Mouse (Mus musculus): ENCODE data around the gene Csmd2.
A peak's percentile ranks its signal among the peaks of the same experiment; 100 is the strongest.

The Csmd2 gene

DNA sequence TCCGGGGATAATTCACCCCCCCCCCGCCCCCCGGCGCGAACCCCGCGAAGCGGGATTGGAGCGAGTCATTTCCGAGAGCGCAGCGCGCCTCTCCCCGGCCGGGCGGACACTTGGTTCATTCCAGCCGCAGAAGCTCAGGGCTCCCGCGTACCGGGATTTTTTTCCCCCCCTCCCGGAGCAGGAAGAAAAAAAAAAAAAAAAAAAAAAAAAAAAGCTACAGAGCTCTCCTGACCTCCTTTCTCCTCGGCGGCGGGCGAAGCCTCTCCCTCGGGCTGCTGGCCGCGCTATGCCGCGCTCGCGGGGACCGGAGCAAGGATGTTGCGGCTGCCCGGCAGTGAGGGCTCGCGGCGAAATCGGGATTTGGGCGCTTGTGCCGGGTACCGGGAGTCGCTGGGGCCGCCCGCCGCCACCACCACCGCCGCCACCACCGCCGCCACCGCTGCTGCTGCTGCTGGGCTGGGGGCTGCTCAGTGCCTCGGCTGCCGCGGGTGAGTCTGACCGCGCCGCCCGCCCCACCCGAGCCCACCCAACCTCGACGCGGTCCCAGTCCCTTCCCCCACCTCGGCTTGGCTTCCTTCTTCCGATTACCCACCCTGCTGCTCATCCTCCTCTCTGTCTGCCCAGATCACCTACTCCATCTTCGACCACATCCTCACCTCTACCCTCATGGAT, at the start of gene Csmd2:
Gene Csmd2, plus strand, starts transcription at position 74 of the 672 bp plus-strand sequence.
- DNase-seq, result peak; percentile 80

DNA sequence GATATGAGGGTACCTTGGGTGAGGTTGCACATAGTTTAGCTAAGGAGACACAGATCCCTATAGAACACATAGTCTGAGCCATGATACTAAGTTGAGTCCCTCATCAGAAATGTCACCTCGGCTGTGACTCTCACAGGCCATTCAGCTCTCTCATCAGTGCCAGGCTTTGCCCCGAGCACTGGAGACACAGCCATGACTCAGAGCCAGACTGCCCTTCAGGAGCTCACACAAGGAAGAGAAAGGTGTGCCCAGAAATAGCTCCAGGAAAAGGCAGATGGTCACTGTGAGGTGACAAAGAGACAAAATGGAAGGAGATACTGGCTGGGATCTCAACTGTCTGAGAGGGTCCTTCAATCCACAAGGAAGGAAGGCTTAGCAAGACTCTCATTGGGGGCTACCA, 40.0 kb upstream of the Csmd2 start:
- peak; percentile 80 for DNase-seq

DNA sequence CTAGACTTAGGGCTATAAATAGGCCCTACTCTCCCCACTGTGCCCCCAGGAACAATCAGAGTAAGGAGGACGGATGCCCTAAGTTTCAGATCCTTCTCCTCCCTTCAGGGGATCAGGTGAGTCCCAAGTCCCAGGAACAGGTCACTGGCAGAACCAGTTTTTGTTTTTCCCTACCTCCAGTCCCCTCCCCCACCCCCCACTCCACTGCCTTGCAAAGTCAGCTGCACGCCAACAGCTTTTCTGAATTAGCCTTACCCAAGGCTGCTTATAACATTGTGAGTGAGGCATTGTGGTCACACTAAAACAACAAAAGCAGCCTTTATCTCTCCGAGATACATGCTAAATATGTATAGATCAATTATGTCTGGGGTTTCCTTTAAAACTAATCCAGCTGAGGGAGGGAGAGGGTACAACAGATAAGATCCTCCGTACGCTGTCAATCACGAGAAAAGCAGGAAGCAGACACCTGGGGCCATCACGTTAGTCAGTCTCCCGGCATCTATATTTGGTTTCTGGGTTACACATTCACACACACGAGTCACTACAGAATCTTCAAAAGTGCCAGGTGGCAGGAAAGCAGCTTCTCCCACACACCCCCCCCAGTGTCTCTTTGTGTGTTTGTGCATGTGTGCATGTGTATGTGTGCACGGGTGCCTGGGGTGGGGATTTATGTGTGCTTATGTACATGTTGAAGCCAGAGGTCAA, 34.5 kb upstream of the Csmd2 start:
- DNase-seq, result no peak

DNA sequence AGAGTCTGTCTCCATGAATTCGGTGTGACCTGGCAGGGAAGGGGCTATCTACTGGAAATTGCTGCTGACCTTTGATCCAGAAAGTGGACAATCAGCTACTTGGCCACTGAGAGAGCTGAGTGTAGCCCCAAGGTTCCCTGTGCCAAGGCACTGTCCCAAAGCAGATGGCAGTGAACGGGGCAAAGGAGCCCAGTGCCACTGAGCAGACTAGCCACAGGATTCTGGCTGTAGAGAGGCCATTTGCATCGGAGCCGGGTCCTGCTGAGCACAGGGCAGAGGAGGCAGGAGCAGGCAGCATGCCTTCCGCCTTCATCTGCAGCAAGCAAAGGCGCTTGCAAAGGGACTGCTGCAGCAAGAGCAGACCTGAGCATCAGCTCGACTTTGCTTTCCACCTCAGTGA, 18.6 kb upstream of the Csmd2 start:
- peak; percentile 90 for DNase-seq

DNA sequence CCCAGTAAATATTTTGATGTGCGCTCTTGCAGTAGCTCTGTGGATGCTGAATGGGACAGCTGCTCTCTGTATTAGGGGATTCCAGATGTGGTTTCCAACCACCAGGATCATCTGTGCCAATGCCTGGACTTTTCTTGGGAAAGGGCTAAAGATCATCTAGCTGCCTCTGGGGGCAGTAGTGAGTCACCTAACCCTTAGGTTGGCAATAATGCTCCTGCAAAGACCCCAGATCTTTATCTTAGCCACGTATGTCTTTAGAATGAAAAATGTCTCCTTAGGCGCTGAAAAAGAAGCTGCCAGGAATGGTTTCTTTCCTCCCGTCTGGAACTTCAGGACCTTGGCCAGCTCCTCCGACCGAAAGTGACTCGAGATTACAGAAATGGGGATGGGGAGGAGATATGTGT, 17.6 kb upstream of the Csmd2 start:
- peak; percentile 31 for DNase-seq

DNA sequence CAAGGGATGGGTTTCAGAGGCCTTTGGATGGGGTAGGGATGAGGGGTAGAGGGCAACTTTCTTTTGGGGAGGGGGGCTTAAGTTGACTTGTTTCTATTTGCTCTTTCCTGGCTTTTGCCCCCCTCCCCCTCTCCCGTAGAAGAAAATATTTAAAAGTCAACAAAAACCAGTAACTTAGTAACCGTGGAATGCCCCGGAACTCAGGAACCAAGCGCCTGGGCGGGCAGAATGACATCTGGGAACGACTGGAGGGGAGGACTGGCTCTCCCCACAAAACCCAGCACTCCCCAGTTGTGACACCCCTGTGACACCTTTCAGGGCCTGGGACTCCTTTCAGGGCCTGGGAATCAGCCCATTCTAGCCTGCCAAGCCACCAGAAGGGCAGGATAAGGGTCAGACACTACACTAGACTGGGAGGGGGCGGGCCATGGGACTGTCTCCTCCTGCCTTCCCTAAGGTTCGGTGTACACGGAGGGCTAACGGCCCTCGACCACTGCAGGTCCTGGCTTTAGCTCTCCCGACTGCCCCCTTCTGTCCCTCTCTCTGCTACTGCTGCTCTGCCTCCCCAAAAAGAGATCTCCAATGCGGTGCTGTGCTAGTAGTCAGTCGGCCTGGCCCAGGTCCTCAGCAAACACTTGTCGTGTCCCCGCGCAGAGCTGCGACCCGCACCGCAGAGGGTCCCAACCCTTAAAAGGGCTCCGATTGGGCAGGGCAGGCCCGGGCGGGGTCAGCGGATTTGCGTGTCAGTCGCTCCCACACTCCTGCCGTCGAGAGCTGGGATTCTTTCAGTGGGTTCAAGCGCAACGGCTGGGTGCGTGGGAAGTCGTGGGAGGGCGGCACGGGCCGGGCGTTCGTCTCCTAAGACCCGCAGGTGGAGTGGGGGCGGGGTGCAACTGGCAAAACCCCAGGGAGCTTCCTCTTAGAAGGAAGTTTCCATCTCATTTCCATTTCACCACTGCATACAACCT, 16.5 kb upstream of the Csmd2 start, which contains the start of gene CK137956:
Gene CK137956, minus strand, starts transcription at position 51 of the 968 bp plus-strand sequence.
- DNase-seq, result no peak

DNA sequence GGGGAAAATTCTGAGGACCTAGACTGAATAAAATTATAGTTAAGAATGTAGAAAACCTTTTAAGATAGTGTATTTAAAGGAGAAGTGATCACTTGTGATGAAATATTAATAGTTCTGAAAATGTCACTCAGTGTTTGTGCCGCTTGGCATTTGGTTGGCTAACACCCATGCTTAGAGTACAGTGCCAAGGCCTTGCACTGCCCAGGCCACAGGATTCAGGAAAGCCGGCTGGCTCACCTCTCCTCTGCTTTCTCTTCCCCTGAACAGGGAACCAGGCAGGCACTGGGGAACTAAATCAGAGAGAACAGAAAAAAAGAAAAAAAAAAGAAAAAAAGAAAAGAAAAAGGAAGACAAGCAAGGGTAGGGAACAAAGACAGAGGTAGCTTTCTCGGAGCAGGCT, 14.7 kb upstream of the Csmd2 start:
- DNase-seq, result no peak

DNA sequence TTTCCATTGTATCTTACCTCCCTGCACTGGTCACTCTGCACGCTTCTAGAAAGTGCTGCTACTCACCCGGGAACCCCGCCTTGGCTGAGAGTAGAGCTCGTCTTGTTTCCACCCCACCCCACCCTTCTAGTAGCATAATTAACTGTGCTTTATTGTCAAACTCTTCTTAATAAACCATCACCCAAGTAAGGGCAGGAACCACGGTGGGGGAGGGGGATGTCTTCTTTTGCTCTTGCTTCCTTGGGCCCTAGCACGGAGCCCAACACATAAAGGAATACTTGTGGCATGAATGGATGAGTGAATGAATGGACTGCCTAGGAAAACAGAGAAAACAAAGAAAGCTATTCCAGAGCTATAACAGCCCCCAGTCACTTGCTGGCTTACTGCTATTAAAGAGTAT, 6.5 kb upstream of the Csmd2 start:
- no peak for DNase-seq

DNA sequence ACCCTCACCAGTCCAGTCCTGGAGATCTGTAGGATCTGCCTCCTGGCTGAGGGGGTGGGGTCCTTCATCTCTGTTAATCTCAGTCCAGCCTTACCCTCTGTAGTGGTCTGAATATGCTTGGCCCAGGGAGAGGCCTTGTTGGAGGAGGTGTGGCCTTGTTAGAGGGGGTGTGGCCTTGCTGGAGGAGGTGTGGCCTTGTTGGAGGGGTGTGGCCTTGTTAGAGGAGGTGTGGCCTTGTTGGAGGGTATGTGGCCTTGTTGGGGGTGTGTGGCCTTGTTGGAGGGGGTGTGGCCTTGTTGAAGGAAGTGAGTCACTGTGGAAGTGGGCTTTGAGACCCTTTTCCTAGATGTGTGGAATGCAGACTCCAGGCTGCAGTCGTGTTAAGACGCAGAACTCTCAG, 3.2 kb upstream of the Csmd2 start:
- DNase-seq, result peak; percentile 28

DNA sequence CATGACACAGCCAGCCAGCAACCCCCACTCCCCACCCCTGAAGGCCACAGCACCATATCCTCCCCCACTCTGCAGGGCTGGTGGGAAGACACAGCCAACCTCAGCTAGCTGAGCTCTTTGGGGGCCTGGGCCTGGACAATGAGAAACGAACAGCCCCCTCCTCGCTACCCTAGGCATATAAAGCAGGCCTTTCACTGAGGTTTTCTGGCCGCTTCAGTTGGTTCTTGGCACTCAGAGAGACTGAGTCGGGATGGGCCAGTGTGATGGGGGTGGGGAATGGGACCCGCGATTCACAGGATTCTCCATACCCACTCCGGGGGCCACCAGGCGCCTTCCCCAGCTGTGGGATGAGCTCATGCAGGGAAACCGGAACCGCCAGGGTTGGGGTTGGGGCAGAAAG, 1.8 kb upstream of the Csmd2 start:
- peak; percentile 56 for DNase-seq

DNA sequence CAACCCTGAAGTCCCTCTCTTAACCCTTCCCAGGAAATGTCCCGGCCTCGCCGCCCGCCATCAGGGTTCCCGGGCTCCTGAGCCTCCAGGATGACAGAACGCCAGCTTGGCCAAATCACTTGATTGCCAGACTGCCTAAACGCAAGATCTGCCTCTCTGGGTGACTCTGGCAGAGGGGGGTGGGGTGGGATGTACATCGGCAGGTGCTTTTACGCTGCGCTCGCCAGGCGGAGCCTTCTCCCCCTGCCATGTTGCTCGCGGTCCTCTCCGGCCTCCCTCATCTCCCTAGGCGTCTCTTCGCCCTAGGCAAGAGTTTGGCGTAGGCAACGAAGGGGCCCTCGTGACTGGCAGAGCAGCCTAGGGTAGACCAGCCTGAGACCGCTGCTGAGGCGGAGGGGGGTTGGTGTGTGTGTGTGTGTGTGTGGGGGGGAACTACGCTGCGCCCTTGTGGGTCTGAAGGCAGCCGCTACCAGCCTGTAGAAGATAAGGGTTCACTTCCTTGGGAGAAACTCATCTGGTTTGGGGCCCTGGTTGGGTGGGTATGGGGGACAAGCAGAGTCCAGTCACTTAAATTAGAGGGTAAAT, 1.1 kb upstream of the Csmd2 start:
- DNase-seq, result peak; percentile 52

DNA sequence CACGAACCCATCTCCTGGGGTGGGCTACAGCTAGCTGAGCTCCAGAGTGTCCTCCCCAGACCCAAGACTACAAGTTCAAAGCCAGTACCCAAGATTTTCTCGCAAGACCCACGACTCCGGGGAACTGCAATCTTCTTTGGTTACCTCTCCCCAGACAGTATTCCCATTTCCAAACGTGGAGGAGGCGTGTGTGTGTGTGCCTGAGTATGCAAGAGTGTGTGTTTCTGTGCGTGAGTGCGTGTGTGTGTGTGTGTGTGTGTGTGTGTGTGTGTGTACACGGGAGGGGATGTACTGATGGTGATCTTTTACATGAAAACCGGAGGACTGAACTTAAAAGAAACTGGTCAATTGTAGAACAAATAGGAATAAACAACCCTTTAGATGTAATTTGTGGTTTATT, 387 bp upstream of the Csmd2 start:
- DNase-seq, result peak; percentile 24

DNA sequence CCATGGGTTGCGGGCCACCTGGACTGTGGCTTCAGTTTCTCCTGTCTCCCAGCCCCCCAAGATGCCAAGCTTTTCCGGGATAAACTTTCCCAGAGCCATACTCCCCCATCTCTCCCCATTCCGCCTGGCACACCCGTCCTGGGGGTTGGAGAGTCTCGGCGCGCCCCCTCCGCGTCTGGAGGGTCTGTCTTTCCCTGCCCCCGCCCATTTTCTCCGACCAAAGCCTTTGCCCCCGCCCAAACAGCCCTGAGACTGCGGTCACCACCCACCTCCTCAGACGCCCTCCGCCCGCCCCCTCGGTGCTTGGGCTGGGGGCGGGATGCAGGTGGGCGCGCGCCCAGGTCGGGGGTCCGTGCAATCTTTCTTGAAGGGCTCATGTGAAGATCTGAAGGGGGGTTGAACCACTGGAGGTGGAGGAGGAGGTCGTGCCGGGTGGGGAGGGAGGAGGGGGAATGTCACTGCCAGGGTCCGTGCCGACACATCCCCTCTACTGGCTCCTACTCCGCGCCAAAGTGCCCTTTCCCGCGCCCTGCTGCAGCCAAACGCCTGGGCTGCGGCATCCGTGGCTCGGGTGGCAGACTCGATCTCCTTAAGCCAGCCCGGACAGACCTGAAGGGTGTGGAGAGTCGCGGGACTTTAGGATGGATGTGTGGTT, 996 bp downstream of the Csmd2 start:
- DNase-seq, result peak; percentile 54

DNA sequence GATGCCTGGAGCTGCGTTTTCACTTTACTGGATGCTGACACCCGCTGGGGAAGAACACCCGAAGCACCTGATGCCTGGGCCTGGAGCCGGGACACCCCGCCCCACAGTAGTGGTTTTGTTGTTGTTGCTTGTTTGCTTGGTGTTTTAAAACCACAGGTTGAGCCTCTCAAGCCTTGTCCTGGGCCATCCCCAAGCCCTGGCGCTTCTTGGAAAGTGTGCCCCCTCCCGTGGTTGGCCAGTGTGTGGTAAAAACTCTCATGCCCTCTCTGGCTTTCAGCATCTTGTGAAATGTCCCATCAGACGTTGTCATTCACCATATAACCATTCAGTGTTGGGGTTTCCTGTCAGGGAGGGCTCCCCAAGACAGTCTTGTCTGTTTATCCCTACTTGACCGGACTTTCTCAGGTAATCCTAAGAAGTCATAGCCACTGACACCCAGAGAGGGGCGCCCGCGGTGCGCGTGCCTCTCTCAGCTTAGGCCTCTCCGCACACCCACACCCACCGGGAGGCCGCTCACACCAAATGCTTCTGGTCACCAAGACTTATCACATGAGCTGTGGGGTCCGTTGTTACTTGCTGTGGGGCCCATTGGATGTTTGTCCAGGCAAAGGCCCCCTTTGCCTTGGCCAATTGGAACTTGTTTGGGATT, 1.8 kb downstream of the Csmd2 start:
- peak; percentile 77 for DNase-seq

DNA sequence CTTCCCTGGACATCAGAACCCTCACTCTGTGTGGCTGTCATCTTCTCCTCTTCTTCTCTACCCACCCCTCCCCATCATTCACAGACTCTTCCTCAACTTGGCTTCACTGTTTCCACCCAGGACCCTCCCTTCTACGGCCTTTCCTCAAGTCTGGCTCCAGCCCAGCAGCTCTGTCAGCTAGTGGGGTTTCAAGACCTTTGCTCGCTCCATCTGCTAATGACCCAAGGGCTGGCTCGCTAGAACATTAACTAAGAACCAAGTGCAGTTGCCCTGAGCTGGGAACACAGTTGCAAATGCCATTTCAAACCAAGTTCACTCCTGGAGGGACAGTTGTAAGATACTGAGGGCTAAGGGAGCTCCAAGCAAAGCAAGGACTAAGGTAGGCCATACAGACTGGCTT, 11.6 kb downstream of the Csmd2 start:
- DNase-seq, result no peak

DNA sequence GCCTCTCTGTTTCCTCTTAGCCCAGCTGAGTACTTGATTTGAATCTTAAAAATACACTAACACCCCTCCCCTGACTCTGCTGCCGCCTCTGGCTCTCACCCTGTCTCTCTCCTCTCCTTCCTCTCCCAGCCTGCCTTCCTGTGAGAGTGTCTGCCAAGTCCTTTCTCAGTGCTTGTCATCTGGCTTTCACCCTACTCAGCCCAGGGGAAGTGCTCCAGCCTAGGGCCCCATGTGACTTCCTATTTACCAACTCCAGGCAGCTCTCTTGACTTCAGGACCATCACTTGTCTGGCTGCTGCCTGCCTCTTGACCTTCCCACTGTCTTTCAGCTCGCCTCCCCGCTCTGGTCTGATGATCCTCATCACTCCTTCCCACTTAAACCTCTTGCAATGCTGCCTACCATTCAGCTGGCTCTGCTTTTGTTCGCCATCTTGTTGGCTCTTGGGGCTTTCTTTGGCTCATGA, 15.0 kb downstream of the Csmd2 start:
- DNase-seq, result peak; percentile 43

DNA sequence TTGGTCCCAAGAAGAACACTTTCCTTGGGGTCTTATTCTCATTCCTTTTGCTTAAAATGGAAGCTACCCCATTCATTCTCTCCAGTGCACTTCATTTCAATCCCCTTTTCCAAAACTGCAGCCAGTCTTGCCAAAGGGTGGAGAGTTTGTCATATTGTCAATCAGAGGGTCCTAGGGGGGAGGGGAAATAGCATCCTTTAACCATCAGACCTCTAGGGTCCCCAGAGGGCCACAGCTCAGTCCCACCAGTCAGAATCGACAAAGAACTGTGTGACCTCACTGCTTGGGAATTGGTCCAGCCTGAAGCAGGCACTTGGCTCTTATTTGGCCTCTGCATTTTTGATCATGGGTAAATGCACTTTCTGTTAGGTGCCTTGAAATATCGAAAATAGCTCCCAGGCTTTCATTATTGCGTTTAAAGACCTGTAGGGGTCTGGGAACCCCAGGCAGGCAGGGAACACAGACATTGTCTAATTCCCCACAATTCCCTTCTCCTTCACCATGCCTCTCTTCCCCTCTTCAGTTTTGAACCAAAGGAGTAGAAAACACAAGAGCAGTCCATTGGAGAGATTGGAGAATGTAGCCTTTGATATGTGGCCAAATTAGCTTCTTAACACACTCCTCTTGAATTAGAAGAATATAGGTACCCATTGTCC, 17.3 kb downstream of the Csmd2 start:
- no peak for DNase-seq

DNA sequence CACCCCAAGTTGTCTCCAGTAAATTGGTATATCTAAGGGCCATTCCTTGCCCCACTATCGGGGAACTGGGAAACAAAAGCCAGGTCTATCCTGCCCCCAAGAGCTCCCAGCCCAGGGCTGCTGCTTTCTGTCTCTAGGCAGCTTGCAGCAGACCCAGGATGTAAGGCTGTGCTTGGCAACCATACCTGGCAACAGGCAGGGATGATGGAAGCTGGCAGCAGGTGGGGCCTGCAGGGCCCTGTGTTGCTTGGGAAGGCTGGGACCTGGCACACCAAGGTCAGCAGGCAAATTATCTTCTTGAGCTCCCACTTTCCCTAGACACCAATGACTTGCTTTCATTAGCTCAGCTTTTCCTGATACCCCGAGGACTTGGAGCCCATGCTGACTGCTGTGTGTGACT, 31.8 kb downstream of the Csmd2 start:
- DNase-seq, result peak; percentile 75

DNA sequence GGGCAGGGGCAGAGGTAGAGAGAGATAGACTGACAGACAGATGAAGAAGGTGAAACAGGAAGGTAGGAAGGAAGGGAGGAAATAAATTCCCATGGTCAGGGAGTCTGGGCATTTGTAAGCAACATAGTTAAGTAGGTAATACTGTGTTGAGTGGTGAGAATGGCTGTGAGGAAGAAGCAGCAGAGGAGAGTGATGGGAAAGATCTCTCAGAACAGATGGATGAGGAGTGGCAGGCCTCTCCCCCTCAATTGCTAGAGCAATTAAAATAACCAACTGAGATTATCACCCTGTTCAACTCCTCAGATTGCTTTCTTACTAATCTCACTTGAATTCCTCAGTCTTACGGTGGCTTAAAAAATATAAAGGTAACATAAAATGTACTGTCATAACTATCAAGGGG, 40.6 kb downstream of the Csmd2 start:
- no peak for DNase-seq

DNA sequence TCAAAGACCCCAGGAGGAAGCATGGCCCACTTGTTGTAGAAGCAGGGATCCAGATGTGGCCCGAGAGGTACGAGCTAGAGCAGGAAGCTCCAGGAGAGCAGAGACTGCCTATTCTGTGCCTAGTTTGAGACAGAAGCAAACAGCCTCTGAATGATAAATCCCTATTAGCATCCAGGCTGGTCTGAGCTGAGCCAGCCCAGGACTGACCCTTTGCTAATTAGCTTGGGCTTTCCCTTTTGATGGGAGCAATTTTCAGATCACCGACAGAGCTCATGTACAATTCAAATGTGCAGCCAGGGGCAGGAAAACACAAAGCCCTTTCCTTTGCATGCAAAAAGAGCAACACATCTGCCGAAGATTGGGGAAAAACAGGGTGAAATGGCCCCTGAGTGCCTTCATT, 54.2 kb downstream of the Csmd2 start:
- DNase-seq, result no peak

DNA sequence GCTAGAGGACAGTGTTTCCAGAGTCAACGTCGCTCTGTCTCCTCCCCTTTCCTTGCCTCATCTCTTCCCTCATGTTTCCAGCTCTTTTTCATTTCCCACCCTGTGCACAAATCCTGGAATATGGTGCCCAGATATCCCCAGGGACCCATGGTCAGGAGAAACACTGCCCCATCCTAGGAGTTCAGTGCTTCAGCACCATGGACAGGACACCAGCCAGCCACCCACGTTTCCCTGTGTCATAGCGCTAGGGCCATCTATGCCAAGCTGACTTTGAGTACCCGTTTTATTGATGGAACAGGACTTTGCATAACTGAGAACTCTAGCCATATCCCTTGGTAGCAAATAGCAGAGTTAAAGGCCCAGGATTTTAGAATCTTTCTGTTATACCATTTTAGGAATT, 55.0 kb downstream of the Csmd2 start:
- no peak for DNase-seq

Data from cerebellum, adult 9-11 months (tissue).